ENCODE assay signal across 8 mouse cellular contexts in genomic region chrX:12587192-12587957, GRCm38 (mm10). TPM values are rescaled to one million over a fixed set of nuclear protein-coding genes. Genes with fewer than 3 reads are reported as not detected.
A peak's percentile ranks its signal among the peaks of the same experiment; 100 is the strongest.
DNase-seq lines count a peak whose midpoint lies in the region; ATAC-seq lines count a peak whose summit lies in the region.

Gene Atp6ap2 (plus strand): TSS chrX:12587801.

- DNase-seq in adipocyte (ENCODE audit: low spot score): peak; percentile 96
- peak; percentile 98 for DNase-seq in embryo, embryonic 10 days (ENCODE audit: low spot score)
- peak; percentile 82 for DNase-seq in gastrocnemius, postnatal 10 days
- DNase-seq in induced T-regulatory cell, adult 2 months (ENCODE audit: low read depth): peak; percentile 96
- DNase-seq in left cerebral cortex, adult 9 months (ENCODE audit: low spot score in 2 of 2): peak; percentile 91 to 96
- DNase-seq in right cerebral cortex, postnatal 14 days: peak; percentile 85
- DNase-seq in urinary bladder, postnatal 36 days (ENCODE audit: low spot score in 2 of 2): peak; percentile 82 to 93

- peak; percentile 99 for ATAC-seq in megakaryocyte progenitor cell, adult 5-6 weeks (replicated peaks; ENCODE audit: poor library complexity)

RNA-seq across cellular contexts. Expression of gene Atp6ap2, which starts in this region (rescaled TPM):
- total RNA-seq in gastrocnemius, postnatal 10 days (2021): 10 to 100 TPM; 14.9 to 19.9 TPM
- 218 and 255 TPM in 2 replicates for total RNA-seq in megakaryocyte progenitor cell, adult 5-6 weeks (2015)
- total RNA-seq in megakaryocyte progenitor cell, adult 5-6 weeks (2017): 166 and 171 TPM in 2 replicates

Comparison
In these comparisons a context has a peak if more than half of its experiments do, and no peak if none do; other contexts are left out.
1. Peak in every context shown above with its lines: DNase-seq and ATAC-seq.
2. RNA of gene Atp6ap2 (total RNA-seq): 166 to 255 TPM in megakaryocyte progenitor cell, adult 5-6 weeks; 14.9 to 19.9 TPM in gastrocnemius, postnatal 10 days; every median in the first group is over 4 times any median in the second.